Comparison of ENCODE assay signal across 20 mouse cellular contexts in genomic region chr13:53417701-53418100, GRCm38 (mm10). TPM values are rescaled to one million over a fixed set of nuclear protein-coding genes. Genes with fewer than 3 reads are reported as not detected.
DNase-seq lines count a peak whose midpoint lies in the region.
"Had no signal": no experiment of that assay in that cellular context is flagged by ENCODE, and none has a peak within 500 bp of the region (broad histone marks: within the 10 kb centered on the region; RNA-seq: fewer than 3 reads in every experiment).

No protein-coding gene starts in this region.

- intact Hi-C loops in heart, postnatal 10 days (cut with DNase I) = no loop called here

- H3K36me3 ChIP-seq in heart, embryonic 10.5 days = no peaks in the 10 kb centered on the region
- H3K36me3 ChIP-seq: G1E had no signal

- H3K9me3 ChIP-seq in heart, embryonic 10.5 days = no peaks in the 10 kb centered on the region

- peak; percentile 59 for DNase-seq in heart, adult 11 months
- no peak for DNase-seq in heart, postnatal 4 days
- peak; percentile 71 for DNase-seq in heart, embryonic 10.5 days (ENCODE audit: low spot score)
- DNase-seq in heart, postnatal 10 days = no peak
- DNase-seq: adrenal gland, adult 2 months; adrenal gland, adult 8-10 months; adrenal gland, postnatal 10 days; adrenal gland, postnatal 14 days; adrenal gland, postnatal 25 days; adrenal gland, postnatal 36 days; B cell, adult 2 months; cerebellum, adult 11 months; cerebellum, adult 11-12 months; cerebellum, adult 18-20 months had no signal

- peaks cover 10% of the 10 kb centered on the region for H3K4me1 ChIP-seq in heart, embryonic 10.5 days

- H3K27ac ChIP-seq in heart, embryonic 10.5 days = no peak overlapping the region

- WGBS in heart, embryonic 10.5 days = 88% methylated on average over 6 of the region's 6 CpGs

- no peak overlapping the region for H3K4me3 ChIP-seq in heart, embryonic 10.5 days

- peaks cover 10% of the 10 kb centered on the region; the same call in 1 of the 2 replicates for H3K27me3 ChIP-seq in heart, embryonic 10.5 days (ENCODE audit: insufficient read depth, poor library complexity, severe bottlenecking)

RNA-seq across cellular contexts. Expression of gene Sptlc1, which starts 40.5 kb away (rescaled TPM):
- 10 to 100 TPM; 18.2 to 18.3 TPM for total RNA-seq in heart, postnatal 4 days (2021)
- 20.2 and 26.3 TPM in 2 replicates for polyA plus RNA-seq in heart, embryonic 10.5 days (2016; fragmentation: Nextera tagmentation; extraction: Ambion mirVana)
- 10 to 100 TPM; 17.9 to 18.1 TPM for total RNA-seq in heart, postnatal 10 days (2021)
- total RNA-seq: MEL had no signal

RNA-seq across cellular contexts. Expression of gene Msx2, which starts 55.2 kb away (rescaled TPM):
- total RNA-seq in heart, postnatal 4 days (2021) = under 1 TPM; 0.55 to 0.86 TPM
- polyA plus RNA-seq in heart, embryonic 10.5 days (2016; fragmentation: Nextera tagmentation; extraction: Ambion mirVana) = 15.3 and 27.4 TPM in 2 replicates
- 1 to 10 TPM in 1 of 2 experiments, under 1 TPM in 1; 0.79 to 1.1 TPM for total RNA-seq in heart, postnatal 10 days (2021)
- total RNA-seq: CH12.LX, MEL had no signal
- polyA plus RNA-seq: activated CD4-positive, CD25-positive, alpha-beta regulatory T cell, adult 4 months; CD4-positive, CD25-positive, alpha-beta regulatory T cell, adult 4 months; G1E; Patski had no signal

Comparison
In these comparisons a context has a peak if more than half of its experiments do, and no peak if none do; other contexts are left out.
1. DNase-seq: peak in heart, adult 11 months (single experiment) and heart, embryonic 10.5 days (single experiment); none in heart, postnatal 4 days (single experiment) and heart, postnatal 10 days (0 of 2).